Mouse (Mus musculus) embryonic fibroblast, embryonic 13.5 days (primary cell): ENCODE results near the gene Ppp1r11.

Experiments used
- CTCF ChIP-seq: IDR thresholded peaks from 2 replicates; pipeline ENCODE4 v1.5.1; 2011; ENCODE audit warnings: mild to moderate bottlenecking, control low read depth, low read length, moderate library complexity, borderline replicate concordance; ENCODE audit not compliant: insufficient read depth
- POLR2A ChIP-seq: IDR thresholded peaks from 2 replicates; pipeline ENCODE4 v1.6.1; 2011; ENCODE audit warnings: low read depth, mild to moderate bottlenecking, control low read depth, low read length, moderate library complexity

- TF ChIP-seq POLR2A (no peak), CTCF (peak; percentile 32; the same call in 1 of the 2 replicates)
Measured at GRCm38 (mm10) chr17:36914108-36914507, 37.4 kb downstream of the Ppp1r11 start.
